Mouse (Mus musculus): ENCODE data around the gene 1190002N15Rik.

- TF ChIP-seq CTCF (IDR thresholded peaks at IDR 0.05) (no peak), EP300 (IDR thresholded peaks at IDR 0.05) (no peak)
Observed at GRCm38 (mm10) chr9:94475973-94476372, 61.9 kb downstream of the 1190002N15Rik start.

Measured in lung, postnatal 0 days (tissue).